Mouse (Mus musculus) adrenal gland, adult 18-20 months (tissue): Measurements from ENCODE around the gene Gm4969. TPM values are rescaled to one million over a fixed set of nuclear protein-coding genes. Genes with fewer than 3 reads are reported as not detected.
"Not testable (repeated sequence)": the region's sequence is repeated elsewhere in the genome, so short reads cannot be mapped to it uniquely, and the experiment has no call there.

Experiments
- DNase-seq, 2 experiments: peaks; one replicate each; pipeline ENCODE4 v3.0.0; 2021 to 2022; ENCODE audit warnings: low spot score in 2 of 2
- microRNA-seq, 2 experiments: library from miRNA; unstranded; fragments of <30 nt; microRNA quantifications; one replicate each; pipeline ENCODE4 v1.2.0; 2021; ENCODE audit warnings: borderline number of aligned reads in 2 of 2
- total RNA-seq, 2 experiments: library from RNA; stranded (reverse); gene quantifications; 1 replicate in 1 of 2; 2 replicates in 1 of 2; pipeline ENCODE4 v1.2.3; 2021

Gm4969 gene
- total RNA-seq, 2 experiments from 2014 or later = not detected

- no peak for DNase-seq
Observed at GRCm38 (mm10) chr7:19074494-19074893, 43.7 kb downstream of the Gm4969 start.

GRCm38 (mm10) chr7:19073504-19073903, 44.7 kb downstream of the Gm4969 start:
- DNase-seq = peak in 1 of 2 experiments; percentile 54

GRCm38 (mm10) chr7:19071024-19071423, 47.1 kb downstream of the Gm4969 start:
- not testable (repeated sequence) for DNase-seq

GRCm38 (mm10) chr7:19069500-19069899, 48.7 kb downstream of the Gm4969 start:
- peak in 1 of 2 experiments; percentile 32 for DNase-seq

GRCm38 (mm10) chr7:19068707-19069106, 49.5 kb downstream of the Gm4969 start:
- peak; percentile 76 to 78 for DNase-seq

- DNase-seq = no peak
Observed at GRCm38 (mm10) chr7:19067935-19068334, 50.2 kb downstream of the Gm4969 start.

- DNase-seq = no peak
Observed at GRCm38 (mm10) chr7:19067063-19067462, 51.1 kb downstream of the Gm4969 start.

GRCm38 (mm10) chr7:19065896-19066295, 52.3 kb downstream of the Gm4969 start:
- DNase-seq = no peak

- no peak for DNase-seq
Observed at GRCm38 (mm10) chr7:19057405-19057804, 60.8 kb downstream of the Gm4969 start.

GRCm38 (mm10) chr7:19055108-19055507, 63.1 kb downstream of the Gm4969 start:
- DNase-seq = no peak

- DNase-seq = no peak
Observed at GRCm38 (mm10) chr7:19054777-19055076, 63.4 kb downstream of the Gm4969 start.

GRCm38 (mm10) chr7:19054047-19054776, 64.0 kb downstream of the Gm4969 start, which contains the start of gene Rsph6a:
Rsph6a (plus strand) TSS chr7:19054690.
- no peak for DNase-seq

GRCm38 (mm10) chr7:19053136-19053532, 65.0 kb downstream of the Gm4969 start:
- no peak for DNase-seq

- DNase-seq = no peak
Observed at GRCm38 (mm10) chr7:19052345-19053135, 65.6 kb downstream of the Gm4969 start.

- no peak for DNase-seq
Observed at GRCm38 (mm10) chr7:19051161-19051560, 67.0 kb downstream of the Gm4969 start.

- DNase-seq = no peak
Observed at GRCm38 (mm10) chr7:19050172-19050571, 68.0 kb downstream of the Gm4969 start.

GRCm38 (mm10) chr7:19049252-19049651, 68.9 kb downstream of the Gm4969 start:
- no peak for DNase-seq

Small RNA genes within 50 kb of the gene (microRNA-seq; reads per million reads assigned to microRNA genes)
- 3.1 to 7.1 reads per million in 2 experiments for gene Mir3100

Other genes with a start within 250 kb of the Gm4969 start
- gene Pglyrp1, start 247.0 kb downstream of the Gm4969 start, total RNA-seq = 1 to 10 TPM; 1.1 to 2.8 TPM
- gene Ccdc61, start 208.0 kb downstream of the Gm4969 start, total RNA-seq = 10 to 100 TPM in 1 of 2 experiments, 1 to 10 TPM in 1; 9.9 to 10.7 TPM
- 1 to 10 TPM; 3.8 to 5.1 TPM for gene Nova2, start 192.5 kb downstream of the Gm4969 start, total RNA-seq
- gene Nanos2, start 131.0 kb downstream of the Gm4969 start, total RNA-seq = not detected
- gene Mypop, start 127.1 kb downstream of the Gm4969 start, total RNA-seq = 10 to 100 TPM in 1 of 2 experiments, 1 to 10 TPM in 1; 9.3 to 12.2 TPM
- gene Irf2bp1, start 114.3 kb downstream of the Gm4969 start, total RNA-seq = 10 to 100 TPM; 42.9 to 47.0 TPM
- not detected for gene Foxa3, start 94.8 kb downstream of the Gm4969 start, total RNA-seq
- 100 to 1,000 TPM in 1 of 2 experiments, 10 to 100 TPM in 1; 92.0 to 105 TPM for gene Sympk, start 94.0 kb downstream of the Gm4969 start, total RNA-seq
- not detected for gene Rsph6a, start 63.7 kb downstream of the Gm4969 start, total RNA-seq
- 10 to 100 TPM; 48.3 to 49.1 TPM for gene Dmwd, start 42.1 kb downstream of the Gm4969 start, total RNA-seq
- gene Dmpk, start 34.5 kb downstream of the Gm4969 start, total RNA-seq = 100 to 1,000 TPM; 127 to 137 TPM
- 10 to 100 TPM; 13.0 to 14.7 TPM for gene Six5, start 23.8 kb downstream of the Gm4969 start, total RNA-seq
- gene Fbxo46, start 1.5 kb upstream of the Gm4969 start, total RNA-seq = 10 to 100 TPM; 12.6 to 15.4 TPM
- 10 to 100 TPM; 13.6 to 14.6 TPM for gene Qpctl, start 30.9 kb upstream of the Gm4969 start, total RNA-seq
- 10 to 100 TPM; 81.7 to 89.5 TPM for gene Snrpd2, start 31.4 kb upstream of the Gm4969 start, total RNA-seq
- gene Gipr, start 47.8 kb upstream of the Gm4969 start, total RNA-seq = under 1 TPM; 0.60 to 0.70 TPM
- gene Eml2, start 58.1 kb upstream of the Gm4969 start, total RNA-seq = 10 to 100 TPM; 33.9 to 43.9 TPM
- 10 to 100 TPM in 1 of 2 experiments, 1 to 10 TPM in 1; 7.7 to 17.3 TPM for gene Gpr4, start 94.2 kb upstream of the Gm4969 start, total RNA-seq
- 10 to 100 TPM; 40.8 to 56.7 TPM for gene Opa3, start 110.0 kb upstream of the Gm4969 start, total RNA-seq
- gene Vasp, start 153.4 kb upstream of the Gm4969 start, total RNA-seq = 10 to 100 TPM; 42.9 to 56.4 TPM
- gene Ppm1n, start 161.7 kb upstream of the Gm4969 start, total RNA-seq = not detected
- gene Rtn2, start 164.3 kb upstream of the Gm4969 start, total RNA-seq = 1 to 10 TPM; 5.0 to 8.6 TPM
- gene Fosb, start 191.7 kb upstream of the Gm4969 start, total RNA-seq = 10 to 100 TPM; 15.9 to 23.2 TPM
- gene Ercc1, start 226.4 kb upstream of the Gm4969 start, total RNA-seq = 10 to 100 TPM; 31.2 to 41.0 TPM
- 10 to 100 TPM; 13.3 to 13.7 TPM for gene Cd3eap, start 241.1 kb upstream of the Gm4969 start, total RNA-seq
- gene Ppp1r13l, start 241.4 kb upstream of the Gm4969 start, total RNA-seq = 1 to 10 TPM; 5.9 to 6.7 TPM